Mouse (Mus musculus) embryonic facial prominence, embryonic 15.5 days (tissue): ENCODE data around the gene Snap23. TPM values are rescaled to one million over a fixed set of nuclear protein-coding genes. Genes with fewer than 3 reads are reported as not detected.

Source experiments
- ATAC-seq: fragments of 200-750 bp; cut with Nextera tagmentation; 2 replicates; pipeline ENCODE4 v1.8.0; 2017; ENCODE audit warnings: low read depth, moderate TSS enrichment; ENCODE audit not compliant: insufficient number of reproducible peaks, low FRiP score, low TSS enrichment
- H3K27ac ChIP-seq: fragments of 300-500 bp; sonication (generic); replicated peaks from 2 replicates; pipeline ENCODE4 v1.5.1; 2015; ENCODE audit warnings: mild to moderate bottlenecking, inconsistent platforms
- H3K27me3 ChIP-seq: fragments of 300-500 bp; sonication (generic); 2 replicates; pipeline ENCODE4 v1.6.1; 2015; ENCODE audit warnings: inconsistent platforms
- H3K36me3 ChIP-seq: fragments of 300-500 bp; sonication (generic); 2 replicates; pipeline ENCODE4 v1.6.1; 2015; ENCODE audit warnings: mild to moderate bottlenecking, inconsistent platforms
- H3K4me1 ChIP-seq: fragments of 300-500 bp; sonication (generic); 2 replicates; pipeline ENCODE4 v1.6.1; 2015; ENCODE audit warnings: inconsistent platforms
- H3K4me2 ChIP-seq: fragments of 300-500 bp; sonication (generic); replicated peaks from 2 replicates; pipeline ENCODE4 v1.6.1; 2015; ENCODE audit warnings: mild to moderate bottlenecking, inconsistent platforms
- H3K4me3 ChIP-seq: fragments of 300-500 bp; sonication (generic); replicated peaks from 2 replicates; pipeline ENCODE4 v1.5.1; 2015; ENCODE audit warnings: mild to moderate bottlenecking, inconsistent platforms
- H3K9ac ChIP-seq: fragments of 300-500 bp; sonication (generic); 2 replicates; pipeline ENCODE4 v1.6.1; 2015; ENCODE audit warnings: inconsistent platforms
- H3K9me3 ChIP-seq: fragments of 300-500 bp; sonication (generic); replicated peaks from 2 replicates; pipeline ENCODE4 v1.6.1; 2016; ENCODE audit warnings: inconsistent platforms
- WGBS: fragments of 180-500 bp; shearing (Covaris S2); methylation state at CpG from one replicate; pipeline ENCODE4 v1.1.7; 2015; 5-methylcytosine and 5-hydroxymethylcytosine counted together
- polyA plus RNA-seq: library from polyadenylated mRNA; unstranded; fragments of >200 nt; fragmentation: Nextera tagmentation; extraction: Ambion mirVana; gene quantifications from 2 replicates; pipeline ENCODE4 v1.2.1, GENCODE M21; 2015

The Snap23 gene
- polyA plus RNA-seq = 50.7 and 51.0 TPM in 2 replicates

GRCm38 (mm10) chr2:120566886-120567797, at the start of gene Snap23:
Snap23 (plus strand) TSS chr2:120567671.
- ATAC-seq = peak; percentile 94
- H3K36me3 ChIP-seq = 0 out of 2 replicates have a peak, but pooled peaks cover 7% of the 10 kb centered on the region
- H3K27me3 ChIP-seq = no peaks in the 10 kb centered on the region
- H3K9me3 ChIP-seq = no peaks in the 10 kb centered on the region
- 1% methylated on average over 42 of the region's 42 CpGs for WGBS
- H3K4me1 ChIP-seq = peaks cover 12% of the 10 kb centered on the region; the same call in 1 of the 2 replicates
- H3K4me2 ChIP-seq = peak within 1 kb of the TSS; percentile 58
- peak within 1 kb of the TSS; percentile 73 for H3K9ac ChIP-seq
- peak within 1 kb of the TSS; percentile 94 for H3K27ac ChIP-seq
- H3K4me3 ChIP-seq = peak within 1 kb of the TSS; percentile 82

GRCm38 (mm10) chr2:120518547-120519210, 48.8 kb upstream of the Snap23 start:
- peaks cover 87% of the 10 kb centered on the region for H3K36me3 ChIP-seq
- no peaks in the 10 kb centered on the region for H3K27me3 ChIP-seq
- 89% methylated on average over 5 of the region's 5 CpGs for WGBS
- no peak overlapping the region for H3K4me3 ChIP-seq
- H3K4me2 ChIP-seq = no peak overlapping the region
- no peak overlapping the region for H3K27ac ChIP-seq
- H3K9me3 ChIP-seq = no peaks in the 10 kb centered on the region
- no peaks in the 10 kb centered on the region for H3K4me1 ChIP-seq
- ATAC-seq = no peak
- H3K9ac ChIP-seq = no peak overlapping the region

GRCm38 (mm10) chr2:120526771-120527170, 40.7 kb upstream of the Snap23 start:
- H3K36me3 ChIP-seq = peaks cover 81% of the 10 kb centered on the region
- WGBS = 86% methylated on average over 5 of the region's 5 CpGs
- no peak for ATAC-seq

GRCm38 (mm10) chr2:120529531-120529930, 37.9 kb upstream of the Snap23 start:
- Histone ChIP-seq H3K9ac (no peak overlapping the region), H3K4me3 (no peak overlapping the region), H3K9me3 (no peaks in the 10 kb centered on the region), H3K27ac (no peak overlapping the region), H3K4me2 (no peak overlapping the region), H3K4me1 (no peaks in the 10 kb centered on the region), H3K27me3 (no peaks in the 10 kb centered on the region), H3K36me3 (peaks cover 81% of the 10 kb centered on the region)
- ATAC-seq = no peak

More at GRCm38 (mm10) chr2:120526771-120527170, 40.7 kb upstream of the Snap23 start:
- no peaks in the 10 kb centered on the region for H3K9me3 ChIP-seq
- no peaks in the 10 kb centered on the region for H3K4me1 ChIP-seq
- no peak overlapping the region for H3K9ac ChIP-seq
- H3K4me3 ChIP-seq = no peak overlapping the region
- H3K4me2 ChIP-seq = no peak overlapping the region
- H3K27ac ChIP-seq = no peak overlapping the region
- no peaks in the 10 kb centered on the region for H3K27me3 ChIP-seq

GRCm38 (mm10) chr2:120531223-120531622, 36.2 kb upstream of the Snap23 start:
- Histone ChIP-seq H3K36me3 (peaks cover 78% of the 10 kb centered on the region), H3K27me3 (no peaks in the 10 kb centered on the region), H3K4me2 (no peak overlapping the region), H3K9ac (no peak overlapping the region), H3K27ac (no peak overlapping the region), H3K4me1 (no peaks in the 10 kb centered on the region), H3K4me3 (no peak overlapping the region), H3K9me3 (no peaks in the 10 kb centered on the region)
- WGBS = 86% methylated on average over 4 of the region's 4 CpGs
- ATAC-seq = no peak

GRCm38 (mm10) chr2:120539333-120539732, 28.1 kb upstream of the Snap23 start:
- Histone ChIP-seq H3K4me3 (peak overlapping the region; percentile 20; the same call in 1 of the 2 replicates), H3K9ac (no peak overlapping the region), H3K36me3 (peaks cover 26% of the 10 kb centered on the region), H3K4me2 (no peak overlapping the region), H3K9me3 (no peaks in the 10 kb centered on the region), H3K4me1 (peaks cover 14% of the 10 kb centered on the region), H3K27ac (peak overlapping the region; percentile 75), H3K27me3 (no peaks in the 10 kb centered on the region)
- WGBS = 59% methylated on average over 3 of the region's 3 CpGs
- no peak for ATAC-seq

GRCm38 (mm10) chr2:120539778-120540208, 27.7 kb upstream of the Snap23 start:
- H3K9ac ChIP-seq = no peak overlapping the region
- H3K36me3 ChIP-seq = peaks cover 23% of the 10 kb centered on the region
- H3K27ac ChIP-seq = peak overlapping the region; percentile 78
- no peaks in the 10 kb centered on the region for H3K27me3 ChIP-seq
- peaks cover 14% of the 10 kb centered on the region for H3K4me1 ChIP-seq
- peak overlapping the region; percentile 20; the same call in 1 of the 2 replicates for H3K4me3 ChIP-seq
- H3K9me3 ChIP-seq = no peaks in the 10 kb centered on the region
- peak; percentile 91 for ATAC-seq
- WGBS = 0% methylated on average over 1 of the region's 1 CpGs
- H3K4me2 ChIP-seq = no peak overlapping the region

- Histone ChIP-seq H3K27ac (no peak overlapping the region), H3K9ac (no peak overlapping the region), H3K36me3 (peaks cover 36% of the 10 kb centered on the region), H3K9me3 (no peaks in the 10 kb centered on the region), H3K4me3 (no peak overlapping the region), H3K4me2 (no peak overlapping the region), H3K27me3 (no peaks in the 10 kb centered on the region), H3K4me1 (peaks cover 8% of the 10 kb centered on the region)
- ATAC-seq = no peak
- WGBS = 93% methylated on average over 2 of the region's 2 CpGs
These were observed 22.7 kb upstream of the Snap23 start for GRCm38 (mm10) chr2:120544732-120545131.

GRCm38 (mm10) chr2:120556868-120557267, 10.6 kb upstream of the Snap23 start:
- no peaks in the 10 kb centered on the region for H3K9me3 ChIP-seq
- no peak overlapping the region for H3K9ac ChIP-seq
- peaks cover 2% of the 10 kb centered on the region; the same call in 1 of the 2 replicates for H3K4me1 ChIP-seq
- peaks cover 17% of the 10 kb centered on the region for H3K36me3 ChIP-seq
- 71% methylated on average over 3 of the region's 3 CpGs for WGBS
- no peak overlapping the region for H3K4me2 ChIP-seq
- H3K27ac ChIP-seq = no peak overlapping the region
- no peak overlapping the region for H3K4me3 ChIP-seq
- no peaks in the 10 kb centered on the region for H3K27me3 ChIP-seq
- ATAC-seq = no peak

- no peak for ATAC-seq
- Histone ChIP-seq H3K27ac (no peak overlapping the region), H3K4me1 (peaks cover 9% of the 10 kb centered on the region; the same call in 1 of the 2 replicates), H3K4me3 (no peak overlapping the region), H3K36me3 (0 out of 2 replicates have a peak, but pooled peaks cover 3% of the 10 kb centered on the region), H3K4me2 (no peak overlapping the region), H3K27me3 (no peaks in the 10 kb centered on the region), H3K9ac (no peak overlapping the region), H3K9me3 (no peaks in the 10 kb centered on the region)
- WGBS = 78% methylated on average over 3 of the region's 3 CpGs
These were observed 8.7 kb upstream of the Snap23 start for GRCm38 (mm10) chr2:120558813-120559212.

GRCm38 (mm10) chr2:120561524-120561923, 5.9 kb upstream of the Snap23 start:
- H3K36me3 ChIP-seq = no peaks in the 10 kb centered on the region
- 94% methylated on average over 1 of the region's 1 CpGs for WGBS
- no peak for ATAC-seq
- no peak overlapping the region for H3K27ac ChIP-seq
- no peak overlapping the region for H3K4me2 ChIP-seq
- no peaks in the 10 kb centered on the region for H3K27me3 ChIP-seq
- no peak overlapping the region for H3K4me3 ChIP-seq
- H3K9ac ChIP-seq = no peak overlapping the region
- no peaks in the 10 kb centered on the region for H3K9me3 ChIP-seq
- H3K4me1 ChIP-seq = peaks cover 9% of the 10 kb centered on the region; the same call in 1 of the 2 replicates
